Mouse (Mus musculus) intestine, postnatal 0 days (tissue): ENCODE measurements around the gene Elavl1. TPM values are rescaled to one million over a fixed set of nuclear protein-coding genes. Genes with fewer than 3 reads are reported as not detected.
A peak's percentile ranks its signal among the peaks of the same experiment; 100 is the strongest.

ENCODE experiments used
- ATAC-seq: fragments of 200-750 bp; cut with Nextera tagmentation; 2 replicates; pipeline ENCODE4 v1.8.0; 2017; ENCODE audit warnings: mild to moderate bottlenecking, moderate TSS enrichment, moderate library complexity
- H3K27ac ChIP-seq: fragments of 300-500 bp; sonication (generic); 2 replicates; pipeline ENCODE4 v1.5.1; 2014; ENCODE audit warnings: mild to moderate bottlenecking, low read depth, low read length, moderate library complexity
- H3K27me3 ChIP-seq: fragments of 300-500 bp; sonication (generic); replicated peaks from 2 replicates; pipeline ENCODE4 v1.6.1; 2014; ENCODE audit warnings: low read length, mixed read lengths; ENCODE audit not compliant: control insufficient read depth, insufficient read depth
- H3K36me3 ChIP-seq: fragments of 300-500 bp; sonication (generic); 2 replicates; pipeline ENCODE4 v1.6.1; 2014; ENCODE audit warnings: mild to moderate bottlenecking, moderate library complexity; ENCODE audit not compliant: control insufficient read depth, insufficient read depth
- H3K4me1 ChIP-seq: fragments of 300-500 bp; sonication (generic); replicated peaks from 2 replicates; pipeline ENCODE4 v1.6.1; 2014; ENCODE audit warnings: antibody characterized with exemption, low read length, mixed read lengths; ENCODE audit not compliant: control insufficient read depth, insufficient read depth
- H3K4me2 ChIP-seq: fragments of 300-500 bp; sonication (generic); replicated peaks from 2 replicates; pipeline ENCODE4 v1.6.1; 2014; ENCODE audit warnings: low read depth, mild to moderate bottlenecking, moderate library complexity
- H3K4me3 ChIP-seq: fragments of 300-500 bp; sonication (generic); 2 replicates; pipeline ENCODE4 v1.5.1; 2014; ENCODE audit warnings: low read depth, low read length
- H3K9ac ChIP-seq: fragments of 300-500 bp; sonication (generic); 2 replicates; pipeline ENCODE4 v1.6.1; 2014; ENCODE audit warnings: mild to moderate bottlenecking, low read depth, low read length
- H3K9me3 ChIP-seq: fragments of 300-500 bp; sonication (generic); 2 replicates; pipeline ENCODE4 v1.6.1; 2016; ENCODE audit warnings: mixed run types; ENCODE audit not compliant: control insufficient read depth
- CTCF ChIP-seq: sonication (generic); IDR thresholded peaks from 2 replicates; pipeline ENCODE4 v1.5.1; 2016; ENCODE audit warnings: low read depth, mild to moderate bottlenecking, control low read depth, antibody characterized with exemption, moderate library complexity
- WGBS: fragments of 180-500 bp; shearing (Covaris S2); extraction: QIAGEN DNeasy Blood & Tissue Kit; methylation state at CpG from one replicate; pipeline ENCODE4 v1.1.7; 2014; 5-methylcytosine and 5-hydroxymethylcytosine counted together
- polyA plus RNA-seq: library from polyadenylated mRNA; unstranded; fragments of >200 nt; fragmentation: Nextera tagmentation; extraction: Ambion mirVana; gene quantifications from 2 replicates; pipeline ENCODE4 v1.2.1, GENCODE M21; 2015

Elavl1 gene
- polyA plus RNA-seq, 1 experiment from 2014 or later: 64.8 TPM

GRCm38 (mm10) chr8:4349335-4349734, 24.1 kb upstream of the Elavl1 start:
- 25% methylated on average over 1 of the region's 1 CpGs for WGBS
- H3K4me3 ChIP-seq: peak overlapping the region; percentile 29
- TF ChIP-seq CTCF: no peak
- H3K4me1 ChIP-seq: peaks cover 3% of the 10 kb centered on the region; the same call in 1 of the 2 replicates
- H3K9ac ChIP-seq: peak overlapping the region; percentile 27; the same call in 1 of the 2 replicates
- ATAC-seq: peak; percentile 49
- no peaks in the 10 kb centered on the region for H3K27me3 ChIP-seq
- no peaks in the 10 kb centered on the region for H3K36me3 ChIP-seq
- H3K4me2 ChIP-seq: peak overlapping the region; percentile 57
- peak overlapping the region; percentile 75 for H3K27ac ChIP-seq
- no peaks in the 10 kb centered on the region for H3K9me3 ChIP-seq

GRCm38 (mm10) chr8:4348275-4348674, 23.1 kb upstream of the Elavl1 start:
- H3K27me3 ChIP-seq: no peaks in the 10 kb centered on the region
- H3K27ac ChIP-seq: no peak overlapping the region
- no peak for ATAC-seq
- no peaks in the 10 kb centered on the region for H3K36me3 ChIP-seq
- peak overlapping the region; percentile 43 for H3K4me2 ChIP-seq
- TF ChIP-seq CTCF: no peak
- H3K9ac ChIP-seq: no peak overlapping the region; the same call in 1 of the 2 replicates
- H3K9me3 ChIP-seq: no peaks in the 10 kb centered on the region
- H3K4me3 ChIP-seq: 0 out of 2 replicates have a peak overlapping the region, but pooled peaks have one; percentile 2
- 26% methylated on average over 12 of the region's 12 CpGs for WGBS
- peaks cover 3% of the 10 kb centered on the region; the same call in 1 of the 2 replicates for H3K4me1 ChIP-seq

GRCm38 (mm10) chr8:4347661-4348060, 22.4 kb upstream of the Elavl1 start:
- 0 out of 2 replicates have a peak overlapping the region, but pooled peaks have one; percentile 2 for H3K4me3 ChIP-seq
- no peak for TF ChIP-seq CTCF
- H3K27me3 ChIP-seq: no peaks in the 10 kb centered on the region
- 45% methylated on average over 7 of the region's 7 CpGs for WGBS
- H3K4me2 ChIP-seq: peak overlapping the region; percentile 43
- H3K4me1 ChIP-seq: peaks cover 3% of the 10 kb centered on the region; the same call in 1 of the 2 replicates
- no peak overlapping the region; the same call in 1 of the 2 replicates for H3K9ac ChIP-seq
- ATAC-seq: no peak
- no peak overlapping the region for H3K27ac ChIP-seq
- no peaks in the 10 kb centered on the region for H3K36me3 ChIP-seq
- H3K9me3 ChIP-seq: no peaks in the 10 kb centered on the region

- no peaks in the 10 kb centered on the region for H3K27me3 ChIP-seq
- no peak overlapping the region for H3K27ac ChIP-seq
- peaks cover 23% of the 10 kb centered on the region for H3K36me3 ChIP-seq
- no peak for ATAC-seq
- no peak overlapping the region for H3K9ac ChIP-seq
- H3K4me3 ChIP-seq: no peak overlapping the region
- no peaks in the 10 kb centered on the region for H3K9me3 ChIP-seq
- H3K4me2 ChIP-seq: no peak overlapping the region
- 84% methylated on average over 3 of the region's 3 CpGs for WGBS
- H3K4me1 ChIP-seq: no peaks in the 10 kb centered on the region
- TF ChIP-seq CTCF: no peak
These were observed 15.0 kb upstream of the Elavl1 start for GRCm38 (mm10) chr8:4340207-4340606.

GRCm38 (mm10) chr8:4335678-4336077, 10.5 kb upstream of the Elavl1 start:
- H3K9ac ChIP-seq: no peak overlapping the region
- no peak overlapping the region for H3K27ac ChIP-seq
- no peak for TF ChIP-seq CTCF
- H3K9me3 ChIP-seq: no peaks in the 10 kb centered on the region
- H3K4me3 ChIP-seq: no peak overlapping the region
- H3K4me1 ChIP-seq: no peaks in the 10 kb centered on the region
- H3K27me3 ChIP-seq: no peaks in the 10 kb centered on the region
- peaks cover 48% of the 10 kb centered on the region for H3K36me3 ChIP-seq
- no peak overlapping the region for H3K4me2 ChIP-seq
- 72% methylated on average over 2 of the region's 2 CpGs for WGBS
- no peak for ATAC-seq

- H3K36me3 ChIP-seq: peaks cover 59% of the 10 kb centered on the region
- ATAC-seq: peak; percentile 74
These were observed 8.8 kb upstream of the Elavl1 start for GRCm38 (mm10) chr8:4333966-4334365.

More at GRCm38 (mm10) chr8:4333966-4334365, 8.8 kb upstream of the Elavl1 start:
- H3K27ac ChIP-seq: no peak overlapping the region
- no peaks in the 10 kb centered on the region for H3K4me1 ChIP-seq
- H3K4me2 ChIP-seq: no peak overlapping the region
- H3K9ac ChIP-seq: no peak overlapping the region
- H3K9me3 ChIP-seq: no peaks in the 10 kb centered on the region
- no peaks in the 10 kb centered on the region for H3K27me3 ChIP-seq
- H3K4me3 ChIP-seq: no peak overlapping the region
- TF ChIP-seq CTCF: no peak
- WGBS: 40% methylated on average over 1 of the region's 1 CpGs
